Mouse (Mus musculus) left cerebral cortex, adult 11 months (tissue): ENCODE measurements around the gene Lmf2.

Experiments
- DNase-seq: peaks from one replicate; pipeline ENCODE4 v3.0.0; 2022; ENCODE audit warnings: low spot score

Lmf2 gene

DNA sequence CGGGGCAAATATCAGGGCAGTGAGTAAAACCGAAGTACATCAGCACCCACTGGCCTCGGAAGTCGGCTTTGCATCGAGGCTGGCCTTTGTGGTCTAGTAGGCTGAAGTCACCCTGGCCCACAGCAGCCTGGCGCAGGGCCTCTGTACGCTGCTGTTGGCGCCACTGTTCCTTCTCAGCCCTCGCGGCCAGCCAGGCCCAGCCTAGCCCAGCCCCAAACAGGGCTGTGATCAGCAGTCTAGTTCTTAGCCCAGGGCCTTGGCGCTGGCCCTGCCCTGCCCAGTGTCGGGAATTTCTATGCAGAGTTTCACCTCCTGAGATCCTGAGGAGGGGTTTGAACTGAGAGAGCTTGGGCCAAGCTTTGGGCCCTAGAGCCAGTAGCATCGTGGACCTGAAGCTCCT, 16.6 kb upstream of the Lmf2 start:
- no peak for DNase-seq

DNA sequence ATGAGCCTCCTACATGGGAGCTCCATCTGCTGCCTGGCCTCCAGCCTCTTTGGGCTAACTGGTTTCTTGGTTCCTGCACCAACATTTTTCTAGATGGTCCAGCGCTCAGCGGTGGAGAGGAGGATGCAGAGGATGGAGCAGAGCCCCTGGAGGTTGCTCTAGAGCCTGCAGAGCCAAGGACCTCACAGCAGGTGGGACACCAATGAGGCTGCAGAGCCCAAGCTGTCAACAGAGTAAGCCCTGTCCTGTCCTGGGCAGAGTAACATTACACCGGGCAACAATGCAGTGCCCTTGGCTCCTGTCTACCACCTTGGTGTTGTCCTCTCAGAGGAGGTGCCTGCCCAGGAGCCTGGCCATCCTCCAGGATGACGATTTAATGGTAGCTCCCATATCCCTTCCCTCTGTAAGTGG, 9.7 kb upstream of the Lmf2 start:
- no peak for DNase-seq

DNA sequence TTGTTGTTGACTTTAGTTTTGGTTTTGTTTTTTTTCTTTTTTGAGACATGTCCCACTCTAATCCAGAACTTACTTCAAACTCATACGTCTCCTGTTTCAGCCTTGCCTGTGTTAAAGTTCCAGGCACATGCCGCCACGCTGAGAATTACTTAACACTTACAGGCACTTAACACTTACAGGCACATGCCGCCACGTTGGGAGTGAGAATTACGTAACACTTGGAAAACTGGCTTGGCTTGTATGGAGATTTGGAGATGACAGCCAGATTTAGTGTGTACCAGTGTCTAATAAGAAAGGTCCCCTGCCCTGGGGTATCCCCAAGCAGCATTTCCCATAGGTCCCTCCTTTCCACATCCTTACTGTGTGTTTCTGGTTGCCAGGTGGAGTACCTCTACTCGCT, 7.6 kb upstream of the Lmf2 start:
- DNase-seq, result no peak

DNA sequence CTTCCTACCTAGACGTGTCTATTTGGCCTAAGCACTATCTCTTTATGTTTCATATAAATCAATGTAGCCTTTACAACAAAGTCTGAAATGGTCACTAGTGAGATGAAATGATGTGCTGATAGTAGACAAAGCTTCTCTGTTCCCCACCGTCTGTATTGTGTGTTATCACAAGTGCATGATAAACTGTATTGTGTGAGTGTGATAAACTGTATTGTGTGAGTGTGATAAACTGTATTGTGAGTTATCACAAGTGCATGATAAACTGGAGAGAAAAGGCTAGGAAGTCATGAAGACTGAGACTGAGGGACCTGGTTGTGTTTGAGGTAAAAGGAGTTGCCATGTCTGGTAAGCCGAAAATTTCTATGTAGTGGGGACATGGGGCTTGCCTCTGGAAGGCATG, 3.3 kb upstream of the Lmf2 start:
- DNase-seq, result no peak

DNA sequence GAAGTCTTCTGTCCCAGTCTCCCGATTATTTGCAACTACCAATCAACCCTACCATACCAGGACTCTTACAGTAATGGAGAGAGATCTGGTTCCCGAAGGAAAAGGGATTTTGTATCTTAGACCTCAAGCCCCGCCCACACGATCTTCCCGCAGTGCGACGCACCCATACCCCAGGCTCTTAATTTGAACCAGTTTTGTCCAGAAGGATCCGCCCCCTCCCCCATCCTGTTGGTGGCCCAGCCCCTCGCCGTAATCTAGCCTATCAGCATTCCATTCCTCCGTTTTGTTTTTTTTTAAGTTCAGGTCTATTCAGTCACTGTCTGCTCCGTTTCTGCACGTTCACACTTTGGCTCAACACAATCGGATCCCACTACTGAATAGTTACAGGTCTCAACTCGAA, 913 bp upstream of the Lmf2 start:
- DNase-seq, result no peak

DNA sequence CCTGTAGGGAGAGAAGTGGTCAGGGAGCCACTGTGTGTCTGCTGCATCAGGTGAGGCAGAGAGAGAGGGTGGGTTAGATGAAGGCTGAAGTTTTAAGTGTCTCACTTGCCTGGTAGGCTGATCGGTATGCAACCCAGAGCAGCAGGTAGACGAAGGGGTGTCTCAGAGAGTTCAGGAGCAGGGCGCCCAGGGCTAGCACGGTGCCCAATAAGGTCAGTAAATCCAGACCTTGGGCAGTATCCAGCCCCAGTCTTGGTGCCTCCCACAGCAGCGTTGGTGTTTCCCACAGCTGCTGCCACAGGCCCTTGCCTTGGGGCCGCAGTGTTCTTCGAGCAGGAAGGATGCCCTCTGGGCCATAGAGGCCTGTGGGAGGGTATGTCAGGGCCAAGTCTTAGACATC, 1.0 kb downstream of the Lmf2 start:
- DNase-seq, result no peak

DNA sequence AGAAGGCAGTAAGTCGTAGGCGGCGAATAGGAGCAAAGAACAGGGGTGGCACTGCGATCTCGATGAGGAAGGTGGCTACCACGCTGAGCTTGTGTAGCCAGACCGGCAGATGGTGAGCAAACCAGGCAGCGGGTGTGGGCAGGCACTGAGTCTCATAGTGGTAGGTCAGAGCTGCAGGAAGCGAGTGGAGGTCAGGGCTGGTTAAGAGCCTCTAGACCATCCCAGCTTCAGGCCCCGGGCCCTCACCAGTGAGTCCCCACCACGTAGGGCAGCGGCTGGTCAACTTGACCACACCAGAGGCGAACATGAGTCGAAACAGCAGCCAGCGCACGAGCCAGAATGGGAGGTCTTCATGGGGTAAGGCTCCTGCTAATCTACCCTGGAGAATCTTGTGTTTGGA, 1.6 kb downstream of the Lmf2 start:
- no peak for DNase-seq

DNA sequence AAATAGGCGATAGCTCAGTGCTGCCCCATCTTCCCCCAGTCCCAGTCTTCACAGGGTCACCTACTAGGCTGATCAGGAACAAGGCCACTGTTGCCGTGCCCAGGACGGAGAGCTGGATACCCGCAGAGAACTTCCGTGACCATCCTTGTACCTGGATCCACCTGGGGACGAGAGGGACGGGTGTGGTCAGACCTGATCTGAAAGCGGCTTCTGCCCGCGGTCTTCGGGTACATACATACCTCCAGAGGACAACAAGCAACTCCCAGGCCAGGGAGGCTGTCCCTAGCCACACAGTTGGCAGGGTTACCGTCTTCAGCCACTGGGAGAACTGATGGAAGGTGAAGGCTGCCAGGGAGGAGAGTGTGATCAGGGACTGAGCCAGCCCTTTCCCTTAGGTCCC, 2.7 kb downstream of the Lmf2 start:
- DNase-seq, result no peak

DNA sequence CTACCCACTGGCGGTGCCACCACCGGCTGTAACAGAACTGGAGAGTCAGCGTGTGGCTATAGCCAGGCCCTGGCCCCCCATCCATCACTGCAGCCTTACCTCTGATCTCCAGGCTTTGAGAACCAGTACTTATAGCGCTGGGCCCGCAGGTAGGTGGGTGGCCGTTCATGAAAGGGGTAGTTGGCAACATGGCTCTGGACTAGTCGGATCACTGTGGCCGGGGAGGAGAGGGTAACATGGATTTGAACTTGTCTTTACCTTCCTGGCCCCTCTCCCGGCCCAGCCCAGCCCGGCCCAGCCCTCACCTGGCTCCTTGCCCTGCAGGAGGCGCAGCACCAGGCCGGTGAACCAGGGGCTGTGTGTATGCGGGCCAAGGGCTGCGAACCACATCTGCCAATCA, 3.4 kb downstream of the Lmf2 start:
- DNase-seq, result no peak

DNA sequence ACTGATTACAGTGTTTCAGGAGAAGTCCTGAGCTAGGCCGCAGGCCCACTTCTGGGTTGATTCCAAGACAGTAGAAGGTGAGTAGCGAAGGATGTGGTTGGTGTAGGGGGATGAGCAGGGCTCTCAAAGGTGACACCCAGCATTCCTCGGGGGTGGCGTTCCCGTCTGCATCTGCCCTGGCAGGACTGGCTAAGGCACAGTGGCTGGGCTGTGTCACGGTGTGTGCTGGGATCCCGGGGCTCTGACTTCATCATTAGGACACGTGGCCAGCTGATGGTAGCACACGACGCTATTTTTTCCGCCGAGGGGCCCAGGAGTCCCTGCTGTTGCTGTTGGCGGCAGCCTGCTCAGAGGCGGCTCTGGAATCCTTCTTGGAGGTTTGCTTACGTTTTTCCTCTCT, 4.2 kb downstream of the Lmf2 start:
- DNase-seq, result no peak

DNA sequence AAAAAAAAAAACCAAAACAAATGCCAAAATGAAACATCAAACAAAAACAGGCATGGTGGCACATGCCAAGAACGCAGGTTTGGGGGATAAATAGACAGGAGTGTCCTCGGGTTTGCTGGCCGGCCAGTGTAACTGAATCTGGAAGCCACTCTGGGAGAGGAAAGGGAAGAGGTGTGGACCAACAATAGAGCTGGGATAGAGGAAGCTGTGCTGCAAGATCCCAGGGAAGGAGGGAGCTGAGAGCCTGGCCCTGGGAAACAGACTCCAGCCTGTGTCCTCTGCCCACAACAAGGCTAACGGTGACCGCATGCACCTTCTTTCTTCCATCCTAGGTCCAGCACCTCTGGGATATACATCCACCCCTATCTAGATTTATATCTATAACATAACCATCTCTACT, 5.0 kb downstream of the Lmf2 start:
- DNase-seq, result no peak

DNA sequence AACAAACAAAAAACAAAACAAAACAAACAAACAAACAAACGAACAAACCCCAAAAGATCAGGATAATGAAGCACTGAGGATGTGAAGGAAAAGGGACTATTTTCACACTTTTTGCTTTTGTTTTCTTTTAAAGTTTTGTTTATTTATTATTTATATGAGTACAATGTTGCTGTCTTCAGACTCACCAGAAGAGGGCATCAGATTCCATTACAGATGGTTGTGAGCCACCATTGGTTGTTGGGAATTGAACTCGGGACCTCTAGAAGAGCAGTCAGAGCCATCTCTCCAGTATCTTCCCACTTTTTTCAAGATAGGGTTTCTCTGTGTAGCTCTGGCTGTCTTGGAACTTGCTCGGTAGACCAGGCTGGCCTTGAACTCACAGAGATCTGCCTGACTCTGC, 12.1 kb downstream of the Lmf2 start:
- no peak for DNase-seq

DNA sequence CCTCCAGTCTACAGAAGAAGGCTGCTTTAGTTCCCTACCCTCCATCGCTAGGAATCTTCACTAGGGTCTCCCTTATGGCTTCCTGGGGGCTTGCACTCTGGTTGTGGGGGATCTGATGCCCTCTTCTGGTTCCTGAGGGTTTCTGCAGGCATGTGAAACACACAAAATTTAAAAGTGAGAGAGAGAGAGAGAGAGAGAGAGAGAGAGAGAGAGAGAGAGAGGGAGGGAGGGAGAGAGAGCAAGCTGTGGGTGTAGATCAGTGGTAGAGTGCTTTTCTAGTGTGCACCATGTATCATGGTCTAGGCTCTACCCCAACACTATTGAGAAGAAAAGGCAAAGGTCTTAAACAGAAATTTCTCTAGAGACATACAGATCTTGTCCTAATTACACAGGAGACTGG, 13.8 kb downstream of the Lmf2 start:
- DNase-seq, result no peak

DNA sequence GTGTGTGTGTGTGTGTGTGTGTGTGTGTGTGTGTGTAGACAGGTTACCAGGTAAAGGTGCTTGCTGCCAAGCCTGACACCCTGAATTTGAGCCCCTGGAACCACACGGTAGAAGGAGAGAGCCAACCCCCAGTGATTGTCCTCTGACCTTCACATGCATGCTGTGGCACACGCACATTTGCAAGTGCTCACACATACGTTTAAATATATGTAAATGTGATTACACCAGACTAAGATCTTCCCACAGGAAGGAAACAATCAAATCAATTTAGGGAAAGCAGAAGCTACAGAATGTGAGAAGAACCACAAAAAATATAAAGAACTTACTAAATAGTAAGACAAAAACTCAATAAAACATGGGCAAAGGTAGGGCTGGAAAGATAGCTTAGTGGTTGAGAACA, 15.3 kb downstream of the Lmf2 start:
- DNase-seq, result no peak

DNA sequence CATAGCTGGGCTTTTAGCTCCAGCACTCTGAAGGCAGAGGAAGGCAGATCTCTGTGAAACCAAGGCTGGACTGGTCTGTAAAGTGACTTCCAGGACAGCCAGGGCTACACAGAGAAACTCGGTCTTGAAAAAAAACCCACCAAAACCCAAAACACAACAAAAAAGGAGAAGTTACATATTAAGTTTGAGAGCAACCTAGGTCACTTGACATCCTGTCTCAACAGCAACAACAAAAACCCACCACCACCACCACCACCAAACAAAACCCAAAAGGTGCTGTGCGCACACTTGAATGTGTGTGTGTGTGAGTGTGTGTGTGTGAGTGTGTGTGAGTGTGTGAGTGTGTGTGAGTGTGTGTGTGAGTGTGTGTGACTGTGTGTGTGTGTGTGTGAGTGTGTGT, 15.8 kb downstream of the Lmf2 start:
- DNase-seq, result no peak

DNA sequence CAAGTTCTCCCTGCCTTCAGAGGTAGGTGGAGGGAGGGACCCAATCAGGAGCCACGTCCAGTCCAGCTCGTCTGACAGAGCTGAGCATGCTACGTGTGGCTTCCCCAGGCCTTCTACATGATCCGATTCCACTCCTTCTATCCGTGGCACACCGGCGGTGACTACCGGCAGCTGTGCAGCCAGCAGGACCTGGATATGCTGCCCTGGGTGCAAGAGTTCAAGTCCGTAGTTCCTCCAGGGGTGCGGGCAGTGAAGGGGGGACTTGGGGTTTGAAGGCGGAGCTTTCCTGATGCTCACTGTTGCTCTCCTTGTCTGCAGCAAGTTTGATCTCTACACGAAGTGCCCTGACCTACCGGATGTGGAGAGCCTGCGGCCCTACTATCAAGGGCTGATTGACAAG, 19.0 kb downstream of the Lmf2 start:
- DNase-seq, result no peak

DNA sequence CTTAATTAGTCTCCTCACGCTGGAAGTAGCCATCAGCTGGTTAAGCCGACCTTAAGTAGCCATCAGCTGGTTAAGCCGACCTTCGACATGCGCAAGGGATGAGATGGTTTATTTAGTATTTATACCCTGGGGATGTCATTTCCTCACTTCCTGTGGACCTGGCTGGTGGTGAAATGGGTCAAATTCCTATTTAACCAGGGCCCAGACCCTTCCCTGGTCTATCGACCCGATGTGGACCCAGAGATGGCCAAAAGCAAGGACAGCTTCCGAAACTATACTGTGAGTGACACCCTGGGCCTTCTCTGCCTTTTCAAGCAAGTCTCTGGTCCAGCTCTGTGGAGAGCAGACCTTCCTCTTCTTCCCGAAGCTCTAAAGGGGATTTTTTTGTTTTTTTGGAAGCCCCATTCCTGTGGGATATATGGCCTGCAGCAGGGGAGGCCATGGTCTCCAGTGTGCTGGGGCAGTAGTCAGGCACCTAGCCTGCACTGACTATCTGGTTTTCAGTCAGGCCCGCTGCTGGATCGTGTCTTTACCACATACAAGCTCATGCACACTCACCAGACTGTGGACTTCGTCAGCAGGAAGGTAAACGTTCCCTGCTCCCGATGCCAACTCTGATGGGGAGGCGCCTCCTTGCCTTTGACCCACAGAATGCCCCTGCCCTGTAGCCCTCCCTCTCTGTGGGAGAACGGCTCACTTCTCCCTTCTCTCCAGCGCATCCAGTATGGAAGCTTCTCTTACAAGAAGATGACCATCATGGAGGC, 20.5 kb downstream of the Lmf2 start:
- no peak for DNase-seq

DNA sequence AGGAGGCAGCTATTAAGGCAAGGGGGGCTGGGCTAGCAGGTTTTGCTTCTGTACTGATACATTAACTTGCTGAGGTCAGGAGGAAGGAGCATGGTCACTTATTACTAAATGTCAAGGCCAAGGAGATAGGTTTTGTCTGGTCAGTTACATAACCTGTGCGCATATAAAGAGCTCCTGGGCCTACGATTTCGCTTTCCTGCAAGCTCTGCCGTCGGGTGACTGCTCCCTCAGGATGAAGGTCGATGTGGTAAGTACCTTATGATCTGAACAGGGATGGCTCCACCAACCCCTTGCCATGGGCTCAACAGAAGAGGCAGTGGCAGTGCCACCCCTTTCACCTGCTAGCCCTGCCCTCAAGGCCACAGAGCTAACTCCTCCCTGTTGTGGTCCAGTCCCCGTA, 21.2 kb downstream of the Lmf2 start, which contains the start of gene Miox:
Miox (plus strand) TSS at position 128 of the 400 bp plus-strand sequence.
- DNase-seq, result no peak

DNA sequence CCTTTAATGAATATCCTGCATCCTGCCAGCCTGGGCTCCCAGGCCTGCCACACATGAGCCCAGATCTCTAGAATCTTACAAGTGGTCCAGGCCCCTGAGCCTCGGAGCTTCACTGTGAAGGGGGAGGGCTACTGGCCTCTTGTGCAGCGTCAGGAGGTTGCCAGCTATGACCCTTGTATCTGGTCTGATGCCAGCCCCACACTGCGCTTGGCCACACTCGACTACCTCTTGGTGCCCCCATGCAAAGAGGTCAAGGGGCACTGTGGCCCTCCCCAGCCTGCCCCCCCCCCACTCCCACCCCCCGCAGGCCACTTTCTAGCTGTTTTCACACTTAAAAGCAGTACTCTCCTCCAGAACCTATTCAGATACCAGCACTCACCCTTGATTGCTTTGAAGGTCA, 29.0 kb downstream of the Lmf2 start:
- DNase-seq, result no peak

DNA sequence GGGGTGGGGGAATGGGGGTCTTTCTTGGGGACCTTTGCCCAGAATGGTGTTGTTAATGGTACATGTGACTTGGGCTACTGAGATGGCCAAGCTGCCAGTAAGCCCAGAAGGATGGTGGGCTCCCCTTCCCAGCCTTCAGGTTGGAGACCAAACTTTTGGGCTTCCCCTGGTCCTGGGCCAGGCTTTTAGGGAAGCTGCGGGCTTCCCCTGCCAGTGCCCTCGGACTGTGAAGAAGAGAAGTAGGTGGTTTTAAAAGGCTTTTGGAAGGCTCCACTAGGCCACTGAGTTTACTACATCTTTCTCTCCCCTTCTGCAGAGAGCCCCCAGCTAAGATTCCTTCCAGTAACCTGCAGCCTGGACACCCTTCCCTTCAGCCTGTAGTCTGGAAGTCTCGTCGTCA, 31.8 kb downstream of the Lmf2 start:
- DNase-seq, result no peak

DNA sequence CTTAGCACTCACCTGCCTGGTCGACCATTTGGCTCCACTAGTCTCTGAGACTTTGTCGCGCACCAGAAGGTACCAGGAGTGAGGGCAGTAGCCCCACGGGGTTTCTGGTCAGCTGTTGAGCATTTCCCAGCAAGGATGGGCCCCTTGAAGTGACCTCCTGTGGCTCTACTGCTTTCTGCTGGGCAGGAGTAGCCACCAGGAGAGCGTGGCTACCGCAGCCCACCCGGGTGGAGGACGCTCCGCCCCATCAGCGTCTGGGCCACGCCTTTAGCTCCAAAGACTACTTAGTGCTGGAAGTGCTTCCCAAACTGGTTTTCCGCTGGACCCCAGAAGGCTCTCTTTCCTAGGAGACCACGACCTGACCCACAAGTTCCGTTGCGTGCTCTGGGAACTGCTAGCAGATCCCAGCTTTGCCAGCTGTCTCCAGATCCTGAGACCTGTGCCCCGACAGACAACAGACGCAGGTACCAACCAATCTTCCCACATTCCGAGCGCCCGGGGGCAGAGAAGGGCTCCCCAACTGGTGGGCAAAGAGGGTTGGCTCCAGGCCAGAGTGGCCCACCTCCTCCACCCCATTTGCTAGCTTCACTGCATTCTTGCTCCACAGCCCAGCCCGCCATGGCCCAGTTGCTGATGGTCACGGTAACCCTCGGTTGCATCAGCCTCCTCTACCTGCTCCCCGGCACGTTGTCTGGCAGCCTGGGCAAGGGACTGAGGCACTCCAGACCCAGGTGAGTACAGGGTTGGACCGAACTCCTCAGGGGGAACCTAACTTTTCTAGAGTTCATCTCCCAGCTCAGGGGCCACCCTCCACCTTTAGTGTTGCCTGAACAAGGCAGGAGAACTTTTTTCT, 32.6 kb downstream of the Lmf2 start, which contains the start of gene Adm2:
Adm2 (plus strand) TSS at position 51 of the 853 bp plus-strand sequence.
- DNase-seq, result no peak

DNA sequence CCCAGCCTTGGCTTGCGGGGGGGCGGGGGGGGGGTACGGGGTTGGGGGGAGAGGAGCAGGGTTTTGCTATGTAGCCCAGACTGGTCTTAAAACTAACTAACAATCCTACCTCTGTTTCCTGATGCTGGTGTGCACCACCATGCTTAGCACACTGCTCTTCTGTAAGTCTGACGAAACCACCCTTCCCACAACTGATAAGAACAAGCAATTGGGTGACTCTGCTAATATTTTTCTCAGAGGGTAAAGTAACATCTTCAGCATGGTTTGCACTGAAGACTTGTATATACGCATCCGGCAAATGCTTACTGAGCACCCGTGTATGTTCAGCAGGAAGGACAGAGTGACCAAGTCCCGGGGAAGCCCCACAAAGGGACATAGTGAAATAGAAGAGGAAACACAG, 34.2 kb downstream of the Lmf2 start:
- DNase-seq, result no peak

DNA sequence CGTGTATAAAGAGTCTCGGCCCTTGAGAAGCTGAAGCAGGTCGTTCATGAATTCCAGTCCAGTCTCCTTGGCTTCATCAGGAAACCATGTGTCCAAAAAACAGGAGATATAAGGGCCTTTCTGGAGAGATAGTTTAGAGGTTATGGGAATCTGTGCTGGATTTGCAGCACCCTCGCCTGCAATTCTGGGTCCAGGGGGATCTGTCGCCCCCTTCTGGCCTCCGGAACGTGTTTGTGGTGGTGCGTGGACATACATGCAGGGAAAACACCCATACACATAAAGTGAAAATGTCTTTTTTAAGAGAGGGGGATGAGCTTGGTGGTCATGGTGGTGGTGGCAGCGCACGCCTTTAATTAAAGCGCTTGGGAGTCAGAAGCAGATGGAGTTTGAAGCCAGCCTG, 39.3 kb downstream of the Lmf2 start:
- DNase-seq, result no peak
